Mouse (Mus musculus) telencephalon, adult 2 months (tissue): ENCODE data around the gene Plcg1.

ENCODE experiments used
- DNase-seq: peaks from one replicate; pipeline ENCODE4 v3.0.0-alpha.2; 2011; ENCODE audit warnings: low read depth, low spot score

The Plcg1 gene

DNA sequence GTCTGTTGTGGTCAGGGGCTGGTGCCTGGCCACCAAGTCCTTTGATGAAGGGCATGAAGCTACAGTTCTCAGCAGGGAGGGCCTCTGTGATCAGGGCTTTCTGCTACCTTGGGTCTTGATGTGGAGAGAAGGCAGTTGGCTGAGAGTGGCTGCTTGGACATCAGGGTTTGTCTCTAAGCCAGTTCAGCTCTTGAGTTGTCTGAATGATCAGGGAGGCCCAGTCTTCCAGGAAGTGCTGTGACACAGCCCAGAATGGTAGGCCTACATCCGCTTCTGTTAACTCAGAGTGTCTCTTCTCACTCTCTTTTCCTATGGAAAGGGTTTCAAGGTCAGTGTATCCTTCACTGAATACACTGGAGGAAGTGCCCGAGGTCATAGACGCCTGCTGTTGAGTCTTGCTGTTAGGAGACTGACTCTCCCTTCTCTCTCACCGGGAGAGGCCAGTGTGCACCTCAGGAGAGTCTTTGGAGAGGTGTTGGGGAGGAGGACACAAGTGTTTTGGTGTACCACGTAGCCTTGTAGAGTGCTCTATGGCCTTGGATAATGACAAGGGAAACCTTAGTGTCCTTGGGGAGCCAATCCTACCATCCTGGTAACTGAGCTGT lies 4.7 kb downstream of the Plcg1 start:
- DNase-seq, result no peak

- DNase-seq, result no peak
These were observed 5.4 kb downstream of the Plcg1 start for GRCm38 (mm10) chr2:160736466-160736865.

DNA sequence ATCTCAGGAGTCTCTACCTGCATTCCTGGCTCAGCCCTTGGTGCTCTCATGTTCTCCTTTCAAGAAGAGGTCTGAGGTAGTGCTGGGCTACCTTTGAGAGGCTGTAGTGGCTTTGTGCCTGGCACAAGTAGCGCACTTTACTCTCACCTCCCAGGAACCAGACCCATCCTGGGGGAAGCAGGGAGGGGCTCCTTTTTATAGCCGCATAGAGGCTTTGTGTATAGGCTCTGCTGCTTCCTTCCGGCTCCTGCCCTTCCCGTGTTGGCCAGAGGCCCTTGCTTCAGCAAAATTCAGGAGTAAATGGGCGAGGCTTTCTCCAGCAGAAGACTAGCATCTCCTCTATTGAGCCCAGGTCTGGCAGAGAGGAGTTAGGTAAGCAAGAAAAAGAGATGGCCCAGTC lies 7.3 kb downstream of the Plcg1 start:
- DNase-seq, result no peak

- no peak for DNase-seq
These were observed 8.7 kb downstream of the Plcg1 start for GRCm38 (mm10) chr2:160739647-160740356.

GRCm38 (mm10) chr2:160740521-160741156 lies 9.5 kb downstream of the Plcg1 start:
- no peak for DNase-seq

DNA sequence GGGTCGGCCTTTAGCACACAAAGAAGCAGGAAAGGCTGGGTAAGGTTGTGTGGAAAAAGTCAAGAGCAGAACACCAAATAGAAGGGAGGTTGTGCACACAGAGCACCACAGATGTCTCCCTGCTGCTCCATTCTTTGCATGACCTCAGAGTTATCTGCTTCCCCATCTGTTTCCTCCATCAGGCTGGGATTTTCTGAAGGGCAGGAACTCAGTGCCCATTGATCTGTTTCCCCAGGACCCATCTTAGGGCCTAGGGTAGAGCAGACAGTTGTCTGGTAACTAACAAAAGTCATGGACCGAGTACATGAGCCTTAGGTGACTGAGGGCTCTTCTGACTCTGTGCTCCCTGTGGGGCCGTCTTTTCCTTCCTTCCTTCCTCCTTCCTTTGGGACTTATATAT lies 10.5 kb downstream of the Plcg1 start:
- DNase-seq, result no peak

GRCm38 (mm10) chr2:160742161-160742609 lies 11.1 kb downstream of the Plcg1 start:
- no peak for DNase-seq

DNA sequence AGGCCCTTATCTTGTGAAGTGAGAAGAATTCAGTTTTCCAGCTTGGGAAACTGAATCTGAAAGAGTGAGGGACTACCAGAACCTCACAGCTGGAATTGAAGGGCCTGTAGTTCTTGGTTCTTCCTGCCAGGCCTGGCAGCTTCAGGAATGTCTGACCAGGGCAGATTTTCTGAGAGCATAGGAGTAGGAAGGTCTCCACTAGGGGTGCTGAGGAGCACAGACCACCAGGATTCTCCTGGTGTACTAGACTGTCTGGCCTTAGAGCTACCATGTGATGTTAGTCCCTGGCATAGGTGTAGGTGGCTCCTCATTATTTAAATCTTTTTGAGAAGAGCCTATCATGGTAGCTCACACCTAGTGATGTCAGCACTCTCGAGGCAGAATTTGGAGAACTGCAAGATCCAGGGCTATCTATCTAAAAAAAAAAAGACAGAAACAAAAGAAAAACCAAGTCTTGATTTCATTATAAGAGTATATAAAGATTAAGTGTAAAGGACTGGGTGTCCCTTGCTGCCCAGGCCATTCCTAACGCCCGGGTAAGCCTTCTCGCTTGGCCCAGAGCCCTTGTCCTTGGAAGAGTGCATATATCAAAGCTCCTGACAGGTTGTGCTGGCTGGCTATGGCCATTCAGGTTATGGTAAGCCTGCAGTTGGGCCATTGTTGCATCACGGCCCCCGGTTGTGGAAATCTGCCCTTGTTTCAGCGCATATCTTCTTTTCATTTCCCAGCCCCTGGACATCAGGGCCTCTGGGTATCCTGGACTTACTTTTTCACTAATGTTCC lies 13.1 kb downstream of the Plcg1 start:
- no peak for DNase-seq

DNA sequence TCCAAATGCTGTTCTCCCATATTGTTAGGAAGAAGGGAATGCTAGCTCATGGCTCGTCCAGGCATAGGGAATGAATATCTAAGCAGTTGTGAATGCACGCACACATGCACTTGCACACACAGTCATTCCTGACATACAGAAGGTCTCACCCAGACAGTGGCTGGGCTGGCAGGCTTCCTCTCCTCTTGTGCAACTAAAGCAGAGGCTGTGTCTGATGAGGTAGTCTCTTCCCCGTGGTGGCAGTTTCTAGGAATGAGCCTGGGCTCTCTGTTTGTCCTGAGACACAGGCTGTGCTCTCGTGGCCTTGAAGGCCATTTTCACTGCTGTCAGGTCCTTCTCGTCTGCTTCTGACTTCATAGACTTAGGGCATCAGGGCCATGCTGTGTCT lies 13.7 kb downstream of the Plcg1 start:
- no peak for DNase-seq

DNA sequence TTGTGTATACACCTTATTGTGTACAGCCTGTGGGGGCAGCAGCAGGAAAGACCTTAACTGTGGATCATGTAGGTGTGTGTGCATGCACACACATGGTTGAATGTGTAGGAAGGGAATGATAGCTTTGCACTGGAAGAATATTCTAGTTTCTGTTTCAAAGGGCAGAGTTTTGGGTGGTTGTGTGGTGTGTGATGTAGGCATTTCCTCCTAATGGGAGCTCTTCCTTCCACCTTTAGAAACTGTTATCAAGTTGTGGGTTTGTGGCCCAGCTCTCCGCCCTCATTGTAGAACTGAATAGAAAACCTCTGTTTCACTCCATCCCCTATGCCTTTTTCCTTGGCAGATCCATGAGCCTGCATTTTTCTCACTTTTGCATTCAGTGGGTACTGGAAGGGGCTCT lies 14.4 kb downstream of the Plcg1 start:
- no peak for DNase-seq

- DNase-seq, result no peak
These were observed 15.5 kb downstream of the Plcg1 start for GRCm38 (mm10) chr2:160746637-160747036.

DNA sequence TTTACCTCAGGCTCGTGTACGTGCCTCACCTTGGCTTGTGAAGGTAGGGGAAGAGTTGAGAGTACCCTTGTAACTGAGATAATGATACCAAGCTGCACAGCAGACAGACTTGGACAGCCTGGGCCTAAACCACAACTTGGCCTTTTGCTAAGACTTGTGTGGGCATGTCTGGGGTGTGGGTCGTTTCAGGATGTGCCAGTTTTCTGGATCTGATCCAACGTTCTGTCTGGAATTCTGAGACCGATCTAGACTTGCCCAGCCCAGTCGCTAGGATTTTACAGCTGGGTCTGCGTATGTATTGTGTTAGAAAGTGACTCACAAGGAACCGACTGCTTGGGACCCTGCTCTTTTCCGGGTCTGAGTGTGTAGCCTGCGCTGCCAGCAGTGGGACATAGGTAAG lies 16.0 kb downstream of the Plcg1 start:
- DNase-seq, result no peak

GRCm38 (mm10) chr2:160756583-160757203 lies 25.6 kb downstream of the Plcg1 start:
- DNase-seq, result no peak

DNA sequence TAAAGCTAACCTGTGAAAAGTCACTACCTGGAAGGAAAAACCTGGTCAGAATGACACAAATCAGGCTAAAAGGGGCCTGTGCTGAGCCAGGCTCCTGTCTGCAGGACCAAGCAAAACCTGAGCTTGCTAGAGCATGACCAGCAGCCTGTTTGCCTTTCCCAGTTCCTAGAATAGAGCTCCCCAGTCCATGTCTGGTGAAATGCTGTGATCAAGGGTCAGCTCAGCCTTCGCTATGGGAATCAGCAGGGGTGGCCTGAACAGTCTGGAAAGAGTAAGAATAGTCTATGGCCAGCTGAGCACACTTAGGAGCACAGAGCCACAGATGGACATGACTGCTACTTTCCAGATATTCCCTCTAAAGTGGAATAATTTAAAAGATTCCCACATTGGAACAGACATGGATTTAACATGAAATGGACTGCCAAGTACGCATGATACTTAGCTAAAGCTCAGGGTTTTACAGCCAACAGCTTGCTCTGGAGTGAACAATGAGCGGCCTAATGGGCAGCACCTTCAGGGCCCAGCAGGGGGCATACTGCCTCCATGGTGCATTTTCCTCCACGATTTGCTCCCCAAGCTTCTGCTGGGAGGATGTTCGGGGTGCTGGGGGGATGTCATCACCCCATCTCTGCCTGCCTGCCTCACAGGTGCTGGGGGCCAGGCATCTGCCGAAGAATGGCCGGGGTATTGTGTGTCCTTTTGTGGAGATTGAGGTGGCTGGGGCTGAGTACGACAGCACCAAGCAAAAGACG lies 29.5 kb downstream of the Plcg1 start:
- DNase-seq, result no peak

DNA sequence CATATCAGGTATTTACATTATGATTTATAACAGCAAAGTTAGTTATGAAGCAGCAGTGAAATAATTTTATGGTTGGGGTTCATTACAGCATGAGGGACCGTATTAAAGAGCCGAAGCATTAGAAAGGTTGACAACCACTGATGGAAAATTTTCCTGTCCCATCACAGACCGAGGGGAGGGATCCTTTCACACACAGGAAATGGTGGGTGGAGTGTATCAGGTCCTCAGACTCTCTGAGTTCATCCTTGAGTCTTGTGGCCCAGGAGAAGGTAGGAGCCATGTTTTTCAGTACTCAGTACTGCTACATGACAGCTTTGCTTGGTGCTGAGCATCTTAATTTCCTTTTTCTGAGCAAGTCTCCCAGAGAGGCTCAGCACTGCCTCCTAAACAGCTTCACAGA lies 32.7 kb downstream of the Plcg1 start:
- DNase-seq, result no peak

- no peak for DNase-seq
These were observed 33.3 kb downstream of the Plcg1 start for GRCm38 (mm10) chr2:160764386-160764785.

DNA sequence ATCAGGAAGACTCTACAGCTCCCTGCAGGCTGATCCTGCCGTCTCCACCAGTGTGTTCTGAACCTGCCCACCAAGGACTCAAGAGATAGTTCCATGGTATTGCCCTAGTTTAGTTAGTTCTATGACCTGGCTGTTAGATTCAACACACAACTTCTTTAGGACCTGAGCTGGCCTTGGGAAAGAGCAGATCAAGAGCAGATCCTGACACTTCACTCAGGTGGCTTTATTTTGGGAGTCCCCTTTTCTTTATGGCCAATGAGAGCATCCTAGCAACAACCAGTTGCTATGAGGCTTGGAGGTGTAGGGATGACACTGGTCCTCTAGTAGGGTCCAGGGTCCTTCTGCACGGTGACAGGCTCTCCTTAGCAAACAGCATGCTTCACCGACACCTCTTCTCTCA lies 34.0 kb downstream of the Plcg1 start:
- DNase-seq, result no peak

- no peak for DNase-seq
These were observed 35.3 kb downstream of the Plcg1 start for GRCm38 (mm10) chr2:160766371-160766771.

DNA sequence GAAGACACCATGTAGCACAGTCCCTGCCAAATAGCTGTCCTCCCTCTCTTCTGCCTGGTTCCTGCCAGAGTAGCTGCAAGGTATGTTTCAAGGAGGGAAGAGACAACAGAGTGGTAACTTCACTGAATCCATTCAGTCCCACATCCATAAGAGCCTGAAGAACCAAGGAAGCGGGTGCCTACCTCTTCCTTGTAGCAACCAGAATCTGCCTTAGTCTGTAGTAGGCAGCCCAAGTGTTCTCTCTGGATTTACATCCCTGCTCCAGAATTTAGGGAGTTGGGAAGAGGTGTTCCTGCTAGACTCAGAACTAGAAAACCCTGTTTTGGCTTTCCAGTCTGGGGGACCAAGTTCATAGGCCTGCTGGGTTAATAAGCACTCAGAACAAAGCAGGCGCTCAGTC lies 36.1 kb downstream of the Plcg1 start:
- no peak for DNase-seq

DNA sequence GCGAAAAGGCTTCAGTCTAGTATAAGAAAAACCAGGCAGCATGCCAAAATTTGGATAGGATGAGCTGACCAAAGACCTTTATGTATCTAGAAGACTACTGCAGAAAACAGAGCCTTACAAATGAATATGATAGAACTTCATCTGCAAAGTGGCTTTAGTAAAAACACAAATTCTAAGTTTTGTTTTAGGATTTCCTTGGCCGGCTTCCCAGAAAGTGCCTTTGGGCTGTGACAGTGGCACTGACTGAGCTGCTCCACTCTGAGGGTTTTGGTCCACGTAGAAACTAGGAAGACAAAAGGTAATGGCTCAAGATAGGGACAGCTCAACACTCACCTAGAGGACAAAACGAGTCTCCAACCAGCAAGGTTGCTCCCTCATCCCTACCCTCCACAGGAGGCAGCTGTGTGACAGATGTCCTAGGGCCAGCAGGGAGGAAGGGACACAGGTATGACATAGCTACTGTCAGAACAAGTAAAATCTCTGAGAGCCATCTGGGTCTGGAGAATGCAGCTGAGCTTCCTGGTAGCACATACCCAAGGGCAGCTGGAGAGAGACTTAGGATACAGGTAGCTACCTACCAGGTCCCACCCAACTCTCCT lies 37.1 kb downstream of the Plcg1 start:
- DNase-seq, result no peak

- no peak for DNase-seq
These were observed 37.9 kb downstream of the Plcg1 start for GRCm38 (mm10) chr2:160768997-160769396.
